Mouse (Mus musculus) embryonic fibroblast, embryonic 13.5 days (primary cell): ENCODE data around the gene Mrpl36.

Experiments used
- CTCF ChIP-seq: IDR thresholded peaks from 2 replicates; pipeline ENCODE4 v1.5.1; 2011; ENCODE audit warnings: mild to moderate bottlenecking, control low read depth, low read length, moderate library complexity, borderline replicate concordance; ENCODE audit not compliant: insufficient read depth
- POLR2A ChIP-seq: IDR thresholded peaks from 2 replicates; pipeline ENCODE4 v1.6.1; 2011; ENCODE audit warnings: low read depth, mild to moderate bottlenecking, control low read depth, low read length, moderate library complexity

GRCm38 (mm10) chr13:73336753-73337152 lies 8.4 kb downstream of the Mrpl36 start:
- TF ChIP-seq POLR2A (no peak), CTCF (no peak)
